Mouse (Mus musculus): Measurements from ENCODE around the gene Stat5b. TPM values are rescaled to one million over a fixed set of nuclear protein-coding genes. Genes with fewer than 3 reads are reported as not detected.

Gene Stat5b
- 9.5 and 14.2 TPM in 2 replicates for polyA plus RNA-seq (2012; rRNA removed)

- DNase-seq (ENCODE audit: low read depth, low spot score) = no peak
- WGBS = under 1% methylated on average over 101 of the region's 104 CpGs
Observed at GRCm38 (mm10) chr11:100850038-100850777, at the start of gene Stat5b. Gene Stat5b (minus strand): TSS chr11:100850724.

- no peak for DNase-seq (ENCODE audit: low read depth, low spot score)
- 88% methylated on average over 16 of the region's 16 CpGs for WGBS
Observed at GRCm38 (mm10) chr11:100898441-100899199, 48.1 kb upstream of the Stat5b start.

GRCm38 (mm10) chr11:100897294-100898231, 47.0 kb upstream of the Stat5b start:
- 56% methylated on average over 7 of the region's 7 CpGs for WGBS
- DNase-seq (ENCODE audit: low read depth, low spot score) = no peak

- no peak for DNase-seq (ENCODE audit: low read depth, low spot score)
- 76% methylated on average over 10 of the region's 10 CpGs for WGBS
Observed at GRCm38 (mm10) chr11:100896078-100896477, 45.6 kb upstream of the Stat5b start.

- DNase-seq (ENCODE audit: low read depth, low spot score) = no peak
- 87% methylated on average over 9 of the region's 9 CpGs for WGBS
Observed at GRCm38 (mm10) chr11:100894146-100894918, 43.8 kb upstream of the Stat5b start.

- 16% methylated on average over 9 of the region's 9 CpGs for WGBS
- DNase-seq (ENCODE audit: low read depth, low spot score) = peak; percentile 76
Observed at GRCm38 (mm10) chr11:100893482-100893881, 43.0 kb upstream of the Stat5b start.

GRCm38 (mm10) chr11:100892435-100892834, 41.9 kb upstream of the Stat5b start:
- DNase-seq (ENCODE audit: low read depth, low spot score) = no peak
- WGBS = 90% methylated on average over 5 of the region's 5 CpGs

- 77% methylated on average over 15 of the region's 15 CpGs for WGBS
- no peak for DNase-seq (ENCODE audit: low read depth, low spot score)
Observed at GRCm38 (mm10) chr11:100891256-100892123, 41.0 kb upstream of the Stat5b start.

GRCm38 (mm10) chr11:100890481-100890880, 40.0 kb upstream of the Stat5b start:
- WGBS = 86% methylated on average over 6 of the region's 6 CpGs
- DNase-seq (ENCODE audit: low read depth, low spot score) = no peak

- 71% methylated on average over 10 of the region's 10 CpGs for WGBS
- DNase-seq (ENCODE audit: low read depth, low spot score) = no peak
Observed at GRCm38 (mm10) chr11:100888348-100888820, 37.9 kb upstream of the Stat5b start.

GRCm38 (mm10) chr11:100887764-100888163, 37.2 kb upstream of the Stat5b start:
- no peak for DNase-seq (ENCODE audit: low read depth, low spot score)

GRCm38 (mm10) chr11:100887236-100887635, 36.7 kb upstream of the Stat5b start:
- WGBS = 86% methylated on average over 4 of the region's 4 CpGs
- no peak for DNase-seq (ENCODE audit: low read depth, low spot score)

More at GRCm38 (mm10) chr11:100887764-100888163, 37.2 kb upstream of the Stat5b start:
- 79% methylated on average over 3 of the region's 3 CpGs for WGBS

GRCm38 (mm10) chr11:100886188-100886740, 35.7 kb upstream of the Stat5b start:
- 42% methylated on average over 8 of the region's 8 CpGs for WGBS
- no peak for DNase-seq (ENCODE audit: low read depth, low spot score)

- no peak for DNase-seq (ENCODE audit: low read depth, low spot score)
Observed at GRCm38 (mm10) chr11:100885472-100885871, 34.9 kb upstream of the Stat5b start.

- 95% methylated on average over 10 of the region's 10 CpGs for WGBS
- DNase-seq (ENCODE audit: low read depth, low spot score) = no peak
Observed at GRCm38 (mm10) chr11:100883640-100884039, 33.1 kb upstream of the Stat5b start.

- DNase-seq (ENCODE audit: low read depth, low spot score) = no peak
- WGBS = 83% methylated on average over 15 of the region's 15 CpGs
Observed at GRCm38 (mm10) chr11:100879321-100880078, 29.0 kb upstream of the Stat5b start.

- no peak for DNase-seq (ENCODE audit: low read depth, low spot score)
- WGBS = 85% methylated on average over 3 of the region's 3 CpGs
Observed at GRCm38 (mm10) chr11:100875761-100876160, 25.2 kb upstream of the Stat5b start.

All from large intestine, adult 2 months (tissue).